Mouse (Mus musculus): ENCODE results near the gene Mms19.

- no peak for TF ChIP-seq GATA1 (IDR thresholded peaks at IDR 0.05; ENCODE audit: borderline replicate concordance, low read length)
- TF ChIP-seq FLI1 (IDR thresholded peaks at IDR 0.05; ENCODE audit: low read length), result no peak
Observed at GRCm38 (mm10) chr19:41987206-41987605, 6.2 kb upstream of the Mms19 start.
